Mouse (Mus musculus): ENCODE measurements around the gene Mrc2. TPM values are rescaled to one million over a fixed set of nuclear protein-coding genes. Genes with fewer than 3 reads are reported as not detected.
A peak's percentile ranks its signal among the peaks of the same experiment; 100 is the strongest.

The Mrc2 gene
- polyA plus RNA-seq, 1 experiment from 2014 or later, result 3.6 TPM

GRCm38 (mm10) chr11:105353891-105354280 is 61.4 kb downstream of the Mrc2 start:
- no peak overlapping the region for H3K4me3 ChIP-seq (replicated peaks; ENCODE audit: low read length)
- H3K9me3 ChIP-seq (ENCODE audit: control insufficient read depth, low read length), result no peaks in the 10 kb centered on the region
- H3K27ac ChIP-seq (ENCODE audit: low read length), result no peak overlapping the region
- peaks cover 8% of the 10 kb centered on the region for H3K4me1 ChIP-seq (replicated peaks; ENCODE audit: control insufficient read depth, insufficient read depth, low read length)
- 89% methylated on average over 4 of the region's 4 CpGs for WGBS
- H3K27me3 ChIP-seq (replicated peaks; ENCODE audit: control insufficient read depth, insufficient read depth, low read length), result no peaks in the 10 kb centered on the region
- H3K9ac ChIP-seq (replicated peaks; ENCODE audit: low read depth, low read length), result no peak overlapping the region
- no peaks in the 10 kb centered on the region for H3K36me3 ChIP-seq (ENCODE audit: control insufficient read depth, insufficient read depth)
- H3K4me2 ChIP-seq (ENCODE audit: low read length), result no peak overlapping the region
- ATAC-seq, result no peak

- no peak overlapping the region for H3K4me2 ChIP-seq (ENCODE audit: low read length)
- WGBS, result 89% methylated on average over 7 of the region's 7 CpGs
- no peaks in the 10 kb centered on the region for H3K9me3 ChIP-seq (ENCODE audit: control insufficient read depth, low read length)
- no peak overlapping the region for H3K27ac ChIP-seq (ENCODE audit: low read length)
- no peak overlapping the region for H3K9ac ChIP-seq (replicated peaks; ENCODE audit: low read depth, low read length)
- no peak for ATAC-seq
- no peaks in the 10 kb centered on the region for H3K36me3 ChIP-seq (ENCODE audit: control insufficient read depth, insufficient read depth)
- H3K4me3 ChIP-seq (replicated peaks; ENCODE audit: low read length), result no peak overlapping the region
- peaks cover 8% of the 10 kb centered on the region for H3K4me1 ChIP-seq (replicated peaks; ENCODE audit: control insufficient read depth, insufficient read depth, low read length)
- H3K27me3 ChIP-seq (replicated peaks; ENCODE audit: control insufficient read depth, insufficient read depth, low read length), result no peaks in the 10 kb centered on the region
These were observed 63.9 kb downstream of the Mrc2 start for GRCm38 (mm10) chr11:105356301-105356700.

- H3K27me3 ChIP-seq (replicated peaks; ENCODE audit: control insufficient read depth, insufficient read depth, low read length), result no peaks in the 10 kb centered on the region
- WGBS, result 82% methylated on average over 4 of the region's 4 CpGs
- peaks cover 27% of the 10 kb centered on the region for H3K4me1 ChIP-seq (replicated peaks; ENCODE audit: control insufficient read depth, insufficient read depth, low read length)
- H3K4me2 ChIP-seq (ENCODE audit: low read length), result no peak overlapping the region
- H3K4me3 ChIP-seq (replicated peaks; ENCODE audit: low read length), result no peak overlapping the region
- H3K27ac ChIP-seq (ENCODE audit: low read length), result no peak overlapping the region
- peak; percentile 17 for ATAC-seq
- H3K36me3 ChIP-seq (ENCODE audit: control insufficient read depth, insufficient read depth), result no peaks in the 10 kb centered on the region
- H3K9ac ChIP-seq (replicated peaks; ENCODE audit: low read depth, low read length), result no peak overlapping the region
- H3K9me3 ChIP-seq (ENCODE audit: control insufficient read depth, low read length), result no peaks in the 10 kb centered on the region
These were observed 69.8 kb downstream of the Mrc2 start for GRCm38 (mm10) chr11:105362041-105362765.

GRCm38 (mm10) chr11:105362946-105363597 is 70.6 kb downstream of the Mrc2 start:
- no peaks in the 10 kb centered on the region for H3K9me3 ChIP-seq (ENCODE audit: control insufficient read depth, low read length)
- H3K27me3 ChIP-seq (replicated peaks; ENCODE audit: control insufficient read depth, insufficient read depth, low read length), result no peaks in the 10 kb centered on the region
- H3K4me2 ChIP-seq (ENCODE audit: low read length), result peak overlapping the region; percentile 50
- H3K4me1 ChIP-seq (replicated peaks; ENCODE audit: control insufficient read depth, insufficient read depth, low read length), result peaks cover 27% of the 10 kb centered on the region
- H3K36me3 ChIP-seq (ENCODE audit: control insufficient read depth, insufficient read depth), result no peaks in the 10 kb centered on the region
- peak; percentile 91 for ATAC-seq
- peak overlapping the region; percentile 59 for H3K9ac ChIP-seq (replicated peaks; ENCODE audit: low read depth, low read length)
- under 1% methylated on average over 40 of the region's 40 CpGs for WGBS
- peak overlapping the region; percentile 19 for H3K27ac ChIP-seq (ENCODE audit: low read length)
- peak overlapping the region; percentile 66 for H3K4me3 ChIP-seq (replicated peaks; ENCODE audit: low read length)

- peak; percentile 73 for ATAC-seq
- H3K4me3 ChIP-seq (replicated peaks; ENCODE audit: low read length), result peak overlapping the region; percentile 66
- no peaks in the 10 kb centered on the region for H3K27me3 ChIP-seq (replicated peaks; ENCODE audit: control insufficient read depth, insufficient read depth, low read length)
- no peaks in the 10 kb centered on the region for H3K36me3 ChIP-seq (ENCODE audit: control insufficient read depth, insufficient read depth)
- H3K4me1 ChIP-seq (replicated peaks; ENCODE audit: control insufficient read depth, insufficient read depth, low read length), result peaks cover 27% of the 10 kb centered on the region
- H3K9me3 ChIP-seq (ENCODE audit: control insufficient read depth, low read length), result no peaks in the 10 kb centered on the region
- peak overlapping the region; percentile 59 for H3K9ac ChIP-seq (replicated peaks; ENCODE audit: low read depth, low read length)
- peak overlapping the region; percentile 50 for H3K4me2 ChIP-seq (ENCODE audit: low read length)
- peak overlapping the region; percentile 19 for H3K27ac ChIP-seq (ENCODE audit: low read length)
- 9% methylated on average over 12 of the region's 12 CpGs for WGBS
These were observed 71.3 kb downstream of the Mrc2 start for GRCm38 (mm10) chr11:105363598-105364385.

GRCm38 (mm10) chr11:105364386-105365065 is 72.1 kb downstream of the Mrc2 start:
- 5% methylated on average over 12 of the region's 12 CpGs for WGBS
- peak overlapping the region; percentile 66 for H3K4me3 ChIP-seq (replicated peaks; ENCODE audit: low read length)
- H3K4me1 ChIP-seq (replicated peaks; ENCODE audit: control insufficient read depth, insufficient read depth, low read length), result peaks cover 27% of the 10 kb centered on the region
- H3K27ac ChIP-seq (ENCODE audit: low read length), result peak overlapping the region; percentile 19
- H3K36me3 ChIP-seq (ENCODE audit: control insufficient read depth, insufficient read depth), result no peaks in the 10 kb centered on the region
- H3K4me2 ChIP-seq (ENCODE audit: low read length), result peak overlapping the region; percentile 50
- H3K9me3 ChIP-seq (ENCODE audit: control insufficient read depth, low read length), result no peaks in the 10 kb centered on the region
- ATAC-seq, result no peak
- H3K27me3 ChIP-seq (replicated peaks; ENCODE audit: control insufficient read depth, insufficient read depth, low read length), result no peaks in the 10 kb centered on the region
- peak overlapping the region; percentile 56 for H3K9ac ChIP-seq (replicated peaks; ENCODE audit: low read depth, low read length)

- no peak for ATAC-seq
- H3K4me1 ChIP-seq (replicated peaks; ENCODE audit: control insufficient read depth, insufficient read depth, low read length), result peaks cover 27% of the 10 kb centered on the region
- no peak overlapping the region for H3K9ac ChIP-seq (replicated peaks; ENCODE audit: low read depth, low read length)
- no peak overlapping the region for H3K4me3 ChIP-seq (replicated peaks; ENCODE audit: low read length)
- WGBS, result 93% methylated on average over 3 of the region's 3 CpGs
- H3K27me3 ChIP-seq (replicated peaks; ENCODE audit: control insufficient read depth, insufficient read depth, low read length), result no peaks in the 10 kb centered on the region
- H3K4me2 ChIP-seq (ENCODE audit: low read length), result no peak overlapping the region
- H3K27ac ChIP-seq (ENCODE audit: low read length), result no peak overlapping the region
- no peaks in the 10 kb centered on the region for H3K9me3 ChIP-seq (ENCODE audit: control insufficient read depth, low read length)
- H3K36me3 ChIP-seq (ENCODE audit: control insufficient read depth, insufficient read depth), result no peaks in the 10 kb centered on the region
These were observed 73.2 kb downstream of the Mrc2 start for GRCm38 (mm10) chr11:105365611-105366010.

- Histone ChIP-seq H3K9ac (replicated peaks; ENCODE audit: low read depth, low read length) (no peak overlapping the region), H3K27ac (ENCODE audit: low read length) (no peak overlapping the region), H3K9me3 (ENCODE audit: control insufficient read depth, low read length) (no peaks in the 10 kb centered on the region), H3K27me3 (replicated peaks; ENCODE audit: control insufficient read depth, insufficient read depth, low read length) (no peaks in the 10 kb centered on the region), H3K4me3 (replicated peaks; ENCODE audit: low read length) (no peak overlapping the region), H3K4me1 (replicated peaks; ENCODE audit: control insufficient read depth, insufficient read depth, low read length) (peaks cover 27% of the 10 kb centered on the region), H3K36me3 (ENCODE audit: control insufficient read depth, insufficient read depth) (no peaks in the 10 kb centered on the region), H3K4me2 (ENCODE audit: low read length) (no peak overlapping the region)
- 91% methylated on average over 3 of the region's 4 CpGs for WGBS
- no peak for ATAC-seq
These were observed 73.6 kb downstream of the Mrc2 start for GRCm38 (mm10) chr11:105366051-105366450.

GRCm38 (mm10) chr11:105367163-105367562 is 74.7 kb downstream of the Mrc2 start:
- no peak overlapping the region for H3K4me3 ChIP-seq (replicated peaks; ENCODE audit: low read length)
- H3K4me1 ChIP-seq (replicated peaks; ENCODE audit: control insufficient read depth, insufficient read depth, low read length), result peaks cover 27% of the 10 kb centered on the region
- no peak overlapping the region for H3K9ac ChIP-seq (replicated peaks; ENCODE audit: low read depth, low read length)
- no peaks in the 10 kb centered on the region for H3K9me3 ChIP-seq (ENCODE audit: control insufficient read depth, low read length)
- no peak overlapping the region for H3K27ac ChIP-seq (ENCODE audit: low read length)
- 92% methylated on average over 3 of the region's 3 CpGs for WGBS
- no peak overlapping the region for H3K4me2 ChIP-seq (ENCODE audit: low read length)
- no peak for ATAC-seq
- no peaks in the 10 kb centered on the region for H3K36me3 ChIP-seq (ENCODE audit: control insufficient read depth, insufficient read depth)
- H3K27me3 ChIP-seq (replicated peaks; ENCODE audit: control insufficient read depth, insufficient read depth, low read length), result no peaks in the 10 kb centered on the region

Data from forebrain, embryonic 16.5 days (tissue).